Mouse (Mus musculus) ovary, postnatal 36 days (tissue): ENCODE data around the gene Kif16b.
A peak's percentile ranks its signal among the peaks of the same experiment; 100 is the strongest.

Experiments
- DNase-seq: peaks from one replicate; pipeline ENCODE4 v3.0.0; 2022; ENCODE audit warnings: low spot score, mixed read lengths

Gene Kif16b

DNA sequence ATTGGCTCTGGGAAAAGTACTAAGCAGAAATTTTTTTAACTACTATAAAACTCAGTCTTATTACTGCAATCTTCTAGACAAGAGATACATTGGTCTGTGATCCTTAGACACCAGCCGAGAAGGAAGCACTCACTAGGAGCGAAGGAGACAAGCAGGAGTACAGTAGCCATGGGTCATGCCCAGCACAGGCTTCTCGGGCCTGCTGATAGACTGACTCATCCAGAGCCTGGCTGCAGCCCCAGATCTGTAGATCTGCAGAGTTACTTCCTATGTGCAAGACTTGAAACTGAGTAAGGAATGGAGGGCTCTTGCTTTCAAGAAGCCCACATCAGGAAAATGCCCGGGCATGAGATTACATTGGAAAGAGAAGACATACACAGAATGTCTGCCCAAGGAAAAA, 169.0 kb downstream of the Kif16b start:
- DNase-seq = no peak

DNA sequence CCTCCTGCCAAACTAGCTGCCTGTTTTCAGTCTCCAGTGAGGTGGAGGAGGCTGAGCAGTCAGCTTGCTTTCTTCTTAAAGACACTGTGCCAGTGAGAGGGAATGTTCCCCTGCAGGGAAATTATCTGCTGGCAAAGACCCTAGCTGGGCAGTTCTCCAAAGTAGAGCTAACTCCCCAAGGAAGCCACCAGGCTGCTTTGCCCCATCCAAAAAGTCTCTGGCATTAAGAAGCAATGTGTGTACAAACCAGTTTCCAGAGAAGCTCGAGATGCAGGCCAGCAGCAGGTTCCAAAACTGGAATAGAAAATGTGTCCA, 169.6 kb downstream of the Kif16b start:
- peak; percentile 58 for DNase-seq

DNA sequence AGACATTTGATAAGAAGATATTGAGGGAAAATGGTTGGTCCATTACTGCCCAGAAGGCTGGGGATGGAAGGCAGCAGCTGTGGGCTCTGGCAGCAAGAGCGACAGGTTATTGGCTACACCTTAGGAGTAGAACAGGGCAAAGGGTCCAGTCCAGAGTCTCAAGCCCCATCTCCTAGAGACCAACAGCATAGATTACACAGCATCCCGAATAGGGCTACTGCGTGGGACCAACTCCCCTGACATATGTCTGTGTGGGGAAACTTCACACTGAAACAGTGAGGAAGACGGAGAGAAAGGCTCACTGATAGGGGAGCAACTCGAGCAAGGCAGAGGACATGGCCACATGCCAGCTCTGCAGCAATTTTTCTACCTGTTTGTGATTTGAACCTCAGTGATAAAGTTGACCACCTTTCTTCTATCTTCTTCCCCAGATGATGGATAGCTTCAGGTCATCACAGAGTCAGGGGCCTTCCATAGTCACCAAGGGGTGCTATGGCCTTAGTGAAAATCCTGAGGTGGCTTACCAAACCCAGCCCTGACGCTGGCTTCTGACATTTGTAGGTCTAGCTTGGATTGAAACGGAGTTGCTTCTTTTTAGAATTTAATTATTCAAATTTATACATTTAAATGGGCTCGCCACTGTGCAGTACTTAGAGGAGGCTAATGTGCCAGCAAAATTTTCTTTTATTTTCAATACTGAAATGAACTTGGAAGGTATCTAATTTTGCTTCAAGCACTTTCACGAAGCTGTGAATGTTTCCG, 170.1 kb downstream of the Kif16b start:
- no peak for DNase-seq

DNA sequence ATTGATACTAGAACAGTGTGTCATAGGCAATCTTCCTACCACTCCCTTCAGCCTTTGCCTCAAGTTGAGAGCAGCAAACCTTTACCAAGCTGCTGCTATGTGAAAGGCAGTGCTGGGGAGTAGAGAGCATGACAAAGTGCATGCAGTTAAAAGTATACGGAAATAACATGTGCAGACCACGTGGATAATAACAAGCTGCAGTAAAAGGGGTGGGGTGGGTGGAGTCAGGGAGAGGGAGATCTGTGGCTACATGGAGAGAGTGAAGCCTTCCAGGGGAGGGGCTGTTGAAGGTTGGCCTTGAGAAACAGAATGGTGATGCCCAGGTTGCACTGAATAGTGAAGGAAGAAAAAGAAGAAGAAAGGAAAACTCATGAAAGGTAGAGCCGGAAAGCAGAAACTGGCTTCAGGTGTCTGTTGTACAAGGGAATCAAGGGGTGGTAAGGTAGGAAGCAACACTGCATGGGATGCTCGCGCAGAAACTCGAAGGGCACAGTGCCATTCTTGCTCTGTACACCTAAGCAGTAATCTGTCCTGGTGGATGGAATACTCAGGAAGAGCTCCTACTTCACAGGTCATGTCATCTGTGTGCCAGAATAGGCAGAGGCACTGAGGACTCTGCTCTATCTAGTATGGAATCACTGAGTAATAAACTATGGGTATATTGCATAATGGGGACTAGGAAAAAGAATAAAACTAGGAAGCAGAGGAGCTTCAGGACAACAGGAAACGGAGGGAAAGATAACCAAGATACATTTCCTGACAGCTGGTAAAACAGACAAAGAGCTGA, 176.9 kb downstream of the Kif16b start:
- DNase-seq = no peak

DNA sequence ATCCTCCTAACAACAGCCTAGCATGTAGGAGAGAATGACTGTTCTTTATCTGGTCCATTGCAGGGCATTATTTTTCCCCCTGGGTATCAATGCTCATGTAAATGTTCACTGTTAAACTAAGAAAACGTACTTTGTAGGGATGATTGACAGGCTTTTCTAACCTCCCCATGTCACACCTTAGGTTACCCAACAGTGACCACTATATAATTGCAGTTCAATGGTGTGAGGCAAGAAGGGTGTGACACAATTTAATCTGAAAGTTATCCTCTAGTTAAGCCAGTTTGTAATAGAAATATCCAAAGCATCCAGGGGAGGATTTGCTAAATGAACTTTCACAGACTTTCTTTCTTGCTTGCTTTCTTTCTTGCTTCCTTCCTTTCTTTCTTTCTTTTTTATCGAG, 181.2 kb downstream of the Kif16b start:
- no peak for DNase-seq

DNA sequence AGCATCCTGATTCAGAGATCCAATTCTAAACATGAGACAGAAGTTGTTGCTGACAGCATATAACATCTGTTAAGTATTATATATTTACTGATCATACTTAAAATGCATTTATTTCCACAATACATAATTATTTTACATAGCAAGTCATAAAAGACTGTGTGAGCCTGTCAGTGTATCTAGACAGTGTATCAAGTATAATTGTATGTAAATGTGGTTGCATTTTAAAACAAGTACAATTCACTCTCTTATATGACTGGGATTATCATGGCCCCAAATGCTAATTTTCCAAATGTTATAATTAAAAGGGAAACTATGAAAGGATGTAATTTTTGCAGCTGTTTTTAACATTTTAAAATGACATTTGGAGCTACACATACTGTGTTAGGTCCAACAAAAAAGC, 182.3 kb downstream of the Kif16b start:
- DNase-seq = no peak

DNA sequence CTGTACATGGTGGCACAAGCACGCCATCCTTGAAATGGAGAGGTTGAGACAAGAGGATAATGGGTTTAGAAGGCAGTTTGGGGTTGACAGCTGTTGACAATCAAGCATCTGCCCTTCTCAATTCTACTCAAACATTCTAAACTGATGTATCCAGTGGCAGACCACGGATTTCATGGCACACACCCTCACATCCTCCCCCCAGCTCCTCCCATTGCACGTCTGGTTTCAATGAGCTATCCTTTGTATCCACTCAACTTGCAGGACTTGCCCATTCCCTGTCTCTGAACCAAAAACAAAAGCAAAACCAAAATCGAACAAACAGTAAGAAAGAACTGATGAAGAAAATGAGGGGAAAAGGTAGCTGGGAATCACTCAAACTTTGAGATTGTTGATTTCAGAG, 183.7 kb downstream of the Kif16b start:
- DNase-seq = no peak

DNA sequence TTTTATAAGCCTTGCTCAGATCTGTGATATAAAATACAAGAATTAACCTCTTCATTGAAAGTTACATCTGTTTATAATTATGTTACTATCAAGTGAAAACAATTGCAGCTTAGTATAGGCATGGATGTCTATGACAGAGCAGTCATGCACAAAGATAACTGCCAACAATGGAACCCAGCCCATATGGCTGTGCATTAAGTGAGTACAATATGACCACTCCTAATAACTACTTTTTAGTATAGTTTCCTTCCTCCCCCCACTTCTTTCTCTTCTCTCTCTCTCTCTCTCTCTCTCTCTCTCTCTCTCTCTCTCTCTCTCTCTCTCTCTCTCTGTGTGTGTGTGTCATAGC, 185.4 kb downstream of the Kif16b start:
- DNase-seq = no peak

DNA sequence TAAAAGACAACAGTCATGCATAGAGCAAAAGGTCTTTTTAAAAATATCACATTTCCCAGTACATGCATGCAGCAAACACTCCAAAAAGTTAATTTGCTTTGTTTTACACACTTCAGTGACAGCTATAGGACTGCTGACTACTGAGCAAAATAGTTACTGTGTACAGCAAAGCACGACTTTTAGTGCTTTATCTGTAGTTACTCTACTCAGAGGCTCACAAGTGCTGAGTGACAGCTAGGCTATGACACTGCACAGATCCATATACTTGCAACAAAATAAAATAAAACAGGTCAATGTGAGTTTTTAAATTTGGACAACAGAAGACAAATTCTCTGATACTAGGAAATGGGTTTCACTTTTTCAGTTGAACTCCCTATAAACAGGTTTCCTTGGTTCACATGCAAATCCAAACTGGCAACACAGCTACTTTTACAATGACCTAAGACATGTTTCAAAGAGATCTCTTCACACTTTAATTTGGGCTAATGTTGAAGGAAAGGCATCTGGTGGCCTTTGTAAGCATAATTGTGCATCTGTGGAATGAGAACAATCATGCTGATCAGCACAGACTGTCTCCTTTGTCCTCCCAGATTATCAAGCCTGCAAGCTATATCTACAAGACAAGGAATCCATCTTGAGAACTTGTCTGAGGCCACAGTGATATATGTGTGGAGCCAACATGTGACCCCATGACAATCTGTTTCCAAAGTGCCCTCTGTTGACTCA, 186.0 kb downstream of the Kif16b start:
- DNase-seq = no peak

DNA sequence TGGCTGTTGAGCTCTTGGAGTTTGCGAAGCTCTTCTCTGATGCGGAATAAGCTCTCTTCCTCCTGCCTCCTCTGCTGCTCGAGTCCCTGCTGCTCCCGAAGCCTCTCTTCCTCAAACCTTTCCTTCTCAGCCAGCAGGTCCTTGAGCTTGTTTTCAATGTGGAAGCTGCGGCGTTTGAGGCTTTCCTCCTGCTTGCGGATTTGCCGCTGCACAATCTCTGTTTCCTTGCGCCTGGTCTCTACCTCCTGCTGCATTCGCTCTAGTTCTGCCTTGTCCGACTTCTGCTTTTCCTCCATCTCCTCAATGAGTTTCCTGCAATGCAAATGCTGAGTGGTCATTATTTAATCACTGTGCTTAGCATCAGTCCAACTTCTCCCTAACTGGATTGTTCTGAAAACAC, 188.6 kb downstream of the Kif16b start:
- DNase-seq = no peak

DNA sequence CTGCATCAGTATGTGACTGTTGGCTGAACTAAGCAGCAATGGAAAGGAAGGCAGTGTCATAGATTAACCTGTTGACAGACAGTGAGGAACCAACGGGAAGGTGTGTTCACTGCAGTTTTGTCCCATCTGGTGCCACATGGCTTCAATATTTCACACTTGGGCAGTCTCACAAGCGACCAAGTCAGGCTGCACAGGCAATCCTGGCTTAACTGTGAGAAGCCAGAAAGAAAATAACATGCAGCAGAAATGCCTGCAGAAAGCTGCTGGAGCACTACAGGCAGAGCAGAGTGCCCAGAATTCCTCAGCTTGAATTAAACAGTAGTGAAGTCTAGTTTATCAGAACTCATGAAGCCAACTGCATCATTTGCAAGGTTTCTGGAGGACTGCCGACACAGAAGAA, 192.0 kb downstream of the Kif16b start:
- DNase-seq = no peak

DNA sequence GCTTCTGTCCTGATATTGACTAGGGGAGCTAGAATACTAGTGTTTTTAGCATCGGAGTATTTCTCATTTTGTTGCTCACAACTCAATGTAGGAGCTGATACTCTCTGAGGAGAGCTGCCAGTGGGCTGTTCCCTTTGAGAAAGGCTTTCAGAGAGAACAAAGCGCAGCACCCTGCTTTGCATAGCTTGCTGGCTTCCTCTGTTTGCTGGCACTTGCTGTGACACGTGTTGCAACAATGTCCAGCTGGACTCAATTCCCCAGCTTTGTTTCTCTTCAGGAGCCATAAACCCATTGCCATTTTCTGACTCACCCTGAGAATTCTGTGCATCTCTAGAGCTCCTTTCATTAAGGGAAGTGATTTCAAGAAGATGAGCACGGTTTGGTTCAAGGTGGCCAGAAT, 200.6 kb downstream of the Kif16b start:
- DNase-seq = no peak

DNA sequence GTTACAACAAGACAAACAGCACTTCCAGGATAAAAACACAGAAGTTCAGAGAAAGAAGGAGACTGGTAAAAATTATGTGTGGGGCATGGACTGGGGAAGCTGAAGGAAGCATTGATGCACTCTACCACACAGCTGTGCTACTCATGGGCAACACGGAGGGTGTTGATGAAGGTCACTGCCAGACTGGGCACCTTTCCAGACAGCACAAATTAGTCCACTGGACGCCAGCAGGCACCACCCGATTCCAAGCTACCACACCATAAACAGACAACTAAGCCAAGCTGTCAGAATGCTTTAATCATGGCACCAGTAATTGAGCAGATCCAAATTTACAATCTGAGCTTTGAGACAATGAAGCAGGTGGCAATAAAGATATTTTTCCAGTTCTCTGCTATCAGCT, 202.7 kb downstream of the Kif16b start:
- peak; percentile 61 for DNase-seq

DNA sequence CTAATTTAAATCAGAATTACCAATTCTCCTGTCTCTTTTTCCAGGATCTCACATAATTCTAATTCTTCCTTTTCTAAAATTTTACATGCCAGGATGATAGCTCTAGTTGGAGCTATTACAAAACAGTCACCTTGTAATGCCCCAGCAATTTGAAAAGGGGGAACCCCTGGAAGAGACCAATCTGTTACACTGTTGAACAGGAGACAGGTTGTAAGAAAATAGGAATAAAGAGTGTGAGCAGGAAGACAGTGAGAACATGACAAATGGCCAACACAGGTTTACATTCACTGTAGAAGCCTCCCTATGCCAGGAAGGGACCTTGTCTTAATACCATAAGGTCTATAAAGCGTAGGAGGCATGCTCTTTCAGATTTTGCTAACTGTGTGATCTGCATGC, 206.4 kb downstream of the Kif16b start:
- no peak for DNase-seq

DNA sequence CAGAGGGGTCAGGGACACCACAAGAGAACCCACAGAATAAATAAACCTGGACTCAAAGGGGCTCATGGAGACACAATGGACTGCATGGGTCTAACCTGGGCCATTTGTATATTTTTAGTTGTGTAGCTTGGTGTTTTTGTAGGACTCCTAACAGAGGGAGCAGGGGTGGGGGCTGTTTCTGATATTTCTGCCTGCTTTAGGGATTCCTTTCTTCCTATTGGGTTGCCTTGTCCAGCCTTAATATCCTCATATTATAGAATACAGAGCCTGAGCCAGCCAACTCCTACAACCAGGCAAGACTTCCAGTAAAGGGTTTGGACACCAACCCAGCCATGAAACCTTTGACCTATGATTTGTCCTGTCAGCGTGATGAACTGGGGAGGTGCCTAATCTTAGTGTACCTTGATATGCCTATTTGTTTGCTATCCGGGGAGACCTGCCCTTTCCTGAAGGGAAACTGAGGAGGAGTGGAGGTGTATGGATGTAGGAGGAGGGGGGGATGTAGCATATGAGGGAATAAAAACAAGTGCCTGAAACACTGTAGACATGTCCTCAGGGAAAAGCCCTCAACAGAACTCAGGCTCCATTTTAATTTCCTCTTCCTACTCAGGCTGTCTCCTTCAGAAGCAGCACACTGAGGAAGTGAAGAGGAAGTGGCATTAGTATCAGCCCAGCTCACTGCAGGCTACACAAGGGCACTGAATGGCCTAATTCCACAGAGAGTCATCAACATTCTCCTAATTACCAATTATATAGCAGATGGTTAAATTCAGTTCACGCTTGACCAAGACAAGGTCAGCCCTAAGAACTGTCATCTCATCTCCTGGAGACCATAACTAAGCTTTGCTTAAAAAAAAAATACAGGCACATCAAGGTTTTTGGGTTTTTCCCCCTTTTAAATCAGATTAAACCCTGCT, 207.1 kb downstream of the Kif16b start:
- DNase-seq = no peak

DNA sequence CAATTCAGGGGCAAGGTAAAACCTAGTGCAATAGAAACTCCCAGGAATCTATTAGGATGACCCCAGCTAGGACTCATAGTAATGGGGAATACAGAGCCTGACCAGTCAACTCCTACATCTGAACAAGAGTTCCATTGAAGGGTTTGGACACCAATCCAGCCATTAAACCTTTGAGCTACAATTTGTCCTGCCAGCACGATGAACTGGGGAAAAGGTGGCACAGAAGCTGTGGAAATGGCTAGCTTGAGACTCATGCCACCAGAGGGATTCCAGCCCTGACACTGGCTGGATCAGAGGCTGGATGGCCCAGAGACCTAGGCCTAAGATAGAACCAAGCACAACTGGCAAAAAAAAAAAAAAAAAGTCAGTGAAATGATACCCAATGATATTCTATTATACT, 207.9 kb downstream of the Kif16b start:
- DNase-seq = no peak

DNA sequence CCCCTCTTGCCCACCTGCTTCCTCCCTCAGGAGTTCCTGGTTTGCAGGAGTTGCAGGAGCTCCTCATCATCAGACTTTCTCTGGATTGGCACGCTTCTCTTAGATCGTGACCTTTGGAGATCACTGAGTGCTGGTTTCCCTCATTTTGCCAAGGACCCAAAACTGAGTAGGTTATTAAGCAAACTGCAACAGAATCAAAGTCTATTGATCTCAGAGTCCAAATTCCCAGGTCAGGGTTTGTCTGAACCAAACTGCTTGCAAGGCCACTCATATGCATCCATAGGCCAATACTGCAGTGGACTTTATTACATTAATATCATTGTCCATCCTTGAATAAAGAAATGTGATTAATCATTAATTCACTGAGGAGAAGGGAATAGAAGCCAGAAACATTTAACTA, 211.8 kb downstream of the Kif16b start:
- DNase-seq = no peak

DNA sequence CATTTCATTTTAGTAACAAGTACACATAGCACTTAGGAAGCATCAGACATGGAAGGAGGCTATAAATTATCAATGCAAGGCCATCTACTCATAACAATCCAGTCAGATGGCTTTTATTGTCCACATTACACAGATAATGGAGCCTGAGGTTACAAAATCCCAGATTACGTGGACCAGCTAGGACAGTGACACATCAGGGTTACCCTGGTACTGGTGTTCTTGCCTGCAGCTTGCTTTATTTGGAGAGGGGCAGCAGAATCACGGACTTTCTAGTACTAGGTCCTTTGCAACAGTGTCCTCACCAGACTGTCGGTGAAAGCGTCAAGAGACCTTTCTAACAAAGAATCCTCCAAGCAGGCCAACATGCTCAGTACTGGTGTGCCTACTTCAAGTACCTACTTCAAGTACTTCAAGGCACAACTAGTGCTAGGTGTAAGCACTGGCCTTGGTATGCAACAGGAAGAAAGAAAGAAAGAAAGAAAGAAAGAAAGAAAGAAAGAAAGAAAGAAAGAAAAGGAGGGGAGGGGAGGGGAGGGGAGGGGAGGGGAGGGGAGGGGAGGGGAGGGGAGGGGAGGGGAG, 213.3 kb downstream of the Kif16b start:
- no peak for DNase-seq

DNA sequence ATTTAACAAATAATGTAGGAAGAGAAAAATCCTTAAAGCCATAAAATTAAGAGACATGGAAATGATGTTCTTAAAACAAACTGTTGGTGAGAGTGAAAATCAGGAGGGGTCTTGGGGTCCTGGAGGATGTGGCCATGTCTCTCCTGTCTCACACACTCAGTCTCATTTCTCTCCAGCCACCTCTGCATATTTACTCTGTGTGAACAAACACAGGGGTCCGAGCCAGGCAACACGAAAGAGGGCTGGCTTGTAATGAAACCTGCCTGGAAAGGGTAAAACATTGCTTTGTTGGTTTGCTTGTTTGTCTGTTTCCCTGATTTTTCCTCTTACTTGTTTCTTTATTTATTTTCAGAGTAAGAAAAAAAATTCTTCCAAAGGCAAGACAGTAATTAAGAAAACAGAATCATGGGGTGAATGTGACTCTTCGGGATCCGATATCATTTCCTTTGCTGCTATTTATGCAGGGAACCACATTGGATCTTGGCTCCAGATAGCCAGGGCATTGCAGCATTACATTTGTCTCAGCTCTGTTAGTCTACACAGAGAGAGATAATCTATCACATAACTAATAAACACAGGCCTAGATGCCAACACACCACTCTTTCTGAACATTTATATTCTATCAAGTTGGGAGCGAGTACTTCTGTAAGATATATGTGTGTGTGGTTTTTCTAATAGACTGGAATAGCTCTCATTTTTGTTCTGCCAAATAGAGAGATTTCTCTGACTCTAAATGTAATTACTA, 218.2 kb downstream of the Kif16b start:
- no peak for DNase-seq

DNA sequence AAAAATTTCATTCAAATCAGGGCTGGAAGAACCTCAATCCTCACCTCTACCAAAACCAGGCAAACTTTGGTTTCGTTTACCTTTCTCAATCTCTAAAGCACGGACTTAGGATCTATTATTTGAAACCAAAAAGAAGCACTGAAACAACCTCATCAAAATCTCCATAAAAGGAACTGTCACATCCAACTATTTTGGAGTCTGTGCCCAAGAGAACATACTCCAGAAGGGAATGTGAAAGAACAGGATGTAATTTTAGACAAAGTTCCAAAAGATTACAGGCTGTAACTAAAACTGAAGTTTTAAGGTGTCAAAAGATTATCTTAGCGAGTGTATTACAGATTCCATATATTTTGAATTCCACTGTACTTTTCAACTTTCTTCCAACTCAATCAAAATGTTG, 232.9 kb downstream of the Kif16b start:
- no peak for DNase-seq

DNA sequence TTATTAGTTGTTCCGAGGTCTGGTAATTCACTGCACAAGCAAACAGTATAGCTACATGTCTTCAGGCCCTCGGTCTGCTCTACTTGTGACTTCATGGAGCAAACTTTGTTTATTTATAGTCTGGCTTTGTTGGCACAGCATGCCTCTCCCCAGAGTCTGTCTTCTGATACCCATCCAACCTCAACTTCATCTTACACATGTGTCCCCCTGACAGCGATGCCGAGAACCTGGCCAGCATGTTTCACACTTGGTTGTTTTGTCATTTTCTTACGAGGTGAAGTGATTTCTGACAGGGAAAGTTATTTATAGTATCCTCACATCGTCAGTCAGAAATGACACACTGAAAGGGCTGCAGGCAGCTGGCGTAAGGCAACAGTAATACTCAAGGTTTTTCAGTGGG, 249.7 kb downstream of the Kif16b start:
- no peak for DNase-seq
